Mouse (Mus musculus) left cerebral cortex, postnatal 36 days (tissue): ENCODE results near the gene Ints14. TPM values are rescaled to one million over a fixed set of nuclear protein-coding genes. Genes with fewer than 3 reads are reported as not detected.

Experiments used
- microRNA-seq: library from miRNA; unstranded; fragments of <30 nt; microRNA quantifications from one replicate; pipeline ENCODE4 v1.2.0, GENCODE M21; 2022
- total RNA-seq, 2 experiments: library from RNA; stranded (reverse); gene quantifications; 2 replicates each; pipeline ENCODE4 v1.2.3; 2021

Gene Ints14
- total RNA-seq, 2 experiments from 2014 or later, result 19.5 to 20.2 TPM

Small RNA genes within 50 kb of the gene (microRNA-seq; reads per million reads assigned to microRNA genes)
- gene Gm25640, result not detected

Other genes with a start within 250 kb of the Ints14 start
- 100 to 1,000 TPM; 216 to 234 TPM for gene Rab11a, start 223.1 kb upstream of the Ints14 start, total RNA-seq
- gene Dennd4a, start 149.6 kb upstream of the Ints14 start, total RNA-seq, result 10 to 100 TPM; 58.2 to 62.8 TPM
- under 1 TPM; 0.07 to 0.23 TPM for gene Slc24a1, start 9.3 kb upstream of the Ints14 start, total RNA-seq
- 100 to 1,000 TPM; 152 to 157 TPM for gene Hacd3, start 60.8 kb downstream of the Ints14 start, total RNA-seq
- gene Dpp8, start 71.5 kb downstream of the Ints14 start, total RNA-seq, result 100 to 1,000 TPM; 153 to 164 TPM
- gene Igdcc4, start 140.6 kb downstream of the Ints14 start, total RNA-seq, result 10 to 100 TPM; 24.9 to 30.8 TPM
- gene Igdcc3, start 180.3 kb downstream of the Ints14 start, total RNA-seq, result 1 to 10 TPM; 2.0 to 2.3 TPM
- 1 to 10 TPM; 2.5 to 4.2 TPM for gene Parp16, start 234.4 kb downstream of the Ints14 start, total RNA-seq